Mouse (Mus musculus): ENCODE measurements around the gene Syvn1.
A peak's percentile ranks its signal among the peaks of the same experiment; 100 is the strongest.

Syvn1 gene

DNA sequence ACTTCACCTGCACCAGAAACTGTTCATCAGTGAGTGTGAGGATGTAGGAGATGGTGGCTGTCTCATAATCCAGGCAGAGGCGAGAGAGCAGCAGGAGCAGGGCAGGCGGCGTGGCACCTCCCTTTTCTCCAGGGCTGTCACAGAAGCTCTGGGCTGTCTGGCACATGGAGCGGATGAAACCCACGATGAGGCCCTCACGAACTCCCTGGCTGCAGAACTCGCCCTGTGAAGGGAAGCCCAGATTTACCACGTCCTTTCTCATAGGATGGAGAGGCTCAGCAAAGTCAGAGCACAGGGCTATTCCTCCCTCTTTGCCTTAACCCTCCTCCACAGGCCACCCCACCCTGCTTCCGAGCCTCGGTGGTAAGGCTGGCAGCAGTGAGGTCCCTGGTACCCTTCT lies 23.5 kb downstream of the Syvn1 start:
- DNase-seq, result peak; percentile 23

DNA sequence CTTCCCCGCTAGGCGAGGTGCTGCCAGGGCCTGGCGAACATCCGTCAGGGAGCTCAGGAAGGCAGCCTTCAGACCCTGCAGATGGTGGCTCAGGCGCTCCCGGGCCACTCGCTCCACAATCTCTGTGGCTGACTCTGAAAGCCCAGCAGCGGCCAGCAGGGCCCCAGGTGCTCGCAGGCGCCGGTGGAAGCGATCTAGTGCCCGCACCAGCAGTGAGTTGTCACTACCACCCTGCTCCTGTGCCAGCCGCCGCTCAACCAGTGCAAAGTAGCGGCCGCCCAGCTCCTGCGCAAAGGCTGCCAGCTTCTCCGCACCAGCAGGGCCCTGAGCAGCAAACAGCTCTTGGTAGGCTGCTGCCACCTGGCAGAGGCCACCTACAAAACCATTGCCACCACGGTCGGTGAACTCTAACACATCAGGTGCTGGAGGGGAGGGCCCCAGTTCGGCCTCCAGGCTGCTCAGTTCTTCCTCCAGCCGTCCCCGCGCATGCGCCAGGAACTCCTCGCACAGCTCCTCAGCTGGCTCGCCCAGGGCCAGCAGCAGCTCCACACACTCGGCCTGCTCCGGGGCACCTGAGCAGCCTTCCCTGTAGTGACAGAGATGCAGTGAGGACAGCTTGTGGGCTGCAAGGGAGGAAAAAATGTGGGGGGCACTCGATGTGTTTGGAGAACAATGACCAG lies 24.3 kb downstream of the Syvn1 start:
- DNase-seq, result peak; percentile 37

GRCm38 (mm10) chr19:6071261-6071660 lies 24.9 kb downstream of the Syvn1 start:
- DNase-seq, result no peak

- DNase-seq, result no peak
Observed at GRCm38 (mm10) chr19:6073889-6074288, 27.5 kb downstream of the Syvn1 start.

DNA sequence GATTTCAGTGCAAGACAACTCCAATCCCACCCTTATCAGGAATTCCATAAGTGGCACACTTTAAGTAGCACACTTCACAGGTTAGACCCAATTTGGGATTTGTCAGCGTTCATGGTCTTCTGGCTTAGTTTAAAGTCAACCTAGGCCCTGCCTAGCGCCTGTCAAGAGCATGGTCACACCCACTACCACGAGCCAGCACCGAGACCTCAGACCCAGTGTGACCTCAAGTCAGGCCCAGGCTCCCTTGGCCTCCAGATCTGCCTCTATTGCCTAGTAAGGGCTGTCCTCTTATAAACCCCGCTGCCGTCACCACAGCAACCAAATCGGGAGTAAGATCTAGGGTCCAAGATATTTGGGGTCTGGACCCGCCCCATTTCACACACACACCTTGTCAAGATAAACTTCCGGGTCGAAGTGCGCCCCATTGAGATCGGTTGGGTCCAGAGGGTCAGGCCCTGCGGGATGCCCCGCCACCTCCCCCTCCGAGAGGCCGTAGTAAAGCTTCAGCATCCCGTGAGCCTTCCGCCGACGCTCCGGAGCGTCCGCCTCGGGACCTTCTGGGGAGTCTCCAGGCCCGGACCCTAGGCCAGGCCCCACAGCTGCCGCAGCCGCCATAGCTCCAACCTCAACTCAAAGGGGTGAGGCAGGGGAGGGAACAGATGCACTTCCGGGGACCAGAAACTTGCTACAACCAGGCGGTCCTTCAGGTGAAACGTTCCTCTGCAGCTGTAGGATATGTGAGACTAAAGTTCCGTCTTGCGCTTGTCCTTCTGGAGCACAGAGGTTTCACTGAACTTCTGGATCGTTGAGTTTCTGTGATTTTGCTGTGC lies 30.4 kb downstream of the Syvn1 start, which contains the start of gene Vps51:
Gene Vps51, minus strand, starts transcription at position 668 of the 830 bp plus-strand sequence.
- peak; percentile 88 for DNase-seq

- DNase-seq, result peak; percentile 19
Observed at GRCm38 (mm10) chr19:6079983-6080480, 33.7 kb downstream of the Syvn1 start, which contains the start of gene Tmem262. TSS of gene Tmem262 (plus strand) at chr19:6080033.

DNA sequence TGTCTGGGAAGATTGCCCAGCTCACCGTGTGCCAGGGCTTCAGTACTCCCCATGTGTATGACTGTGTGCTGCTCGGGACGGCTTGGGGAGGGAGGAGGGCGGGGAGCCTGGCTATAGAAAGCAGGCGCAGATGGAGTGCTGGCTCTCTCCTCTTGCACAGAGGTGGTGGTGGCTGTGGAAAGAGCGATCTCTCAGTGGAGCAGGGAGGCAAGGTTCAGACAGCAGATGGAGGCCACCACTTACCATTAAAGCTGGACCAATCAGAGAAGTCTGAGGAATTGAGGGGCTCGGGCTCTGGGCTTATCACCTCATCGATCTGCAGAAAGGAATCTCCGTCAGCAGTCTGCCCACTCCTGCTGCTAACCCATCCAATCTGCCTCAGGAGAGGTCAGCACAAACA lies 35.8 kb downstream of the Syvn1 start, which contains the start of gene Gm28374:
Gene Gm28374, minus strand, starts transcription at position 101 of the 400 bp plus-strand sequence.
- DNase-seq, result no peak

GRCm38 (mm10) chr19:6084478-6085248 lies 38.3 kb downstream of the Syvn1 start, which contains the start of the genes Zfpl1 and Cdca5:
TSS of gene Zfpl1 (minus strand) at chr19:6084956.
TSS of gene Cdca5 (plus strand) at chr19:6084983.
- DNase-seq, result peak; percentile 98

DNA sequence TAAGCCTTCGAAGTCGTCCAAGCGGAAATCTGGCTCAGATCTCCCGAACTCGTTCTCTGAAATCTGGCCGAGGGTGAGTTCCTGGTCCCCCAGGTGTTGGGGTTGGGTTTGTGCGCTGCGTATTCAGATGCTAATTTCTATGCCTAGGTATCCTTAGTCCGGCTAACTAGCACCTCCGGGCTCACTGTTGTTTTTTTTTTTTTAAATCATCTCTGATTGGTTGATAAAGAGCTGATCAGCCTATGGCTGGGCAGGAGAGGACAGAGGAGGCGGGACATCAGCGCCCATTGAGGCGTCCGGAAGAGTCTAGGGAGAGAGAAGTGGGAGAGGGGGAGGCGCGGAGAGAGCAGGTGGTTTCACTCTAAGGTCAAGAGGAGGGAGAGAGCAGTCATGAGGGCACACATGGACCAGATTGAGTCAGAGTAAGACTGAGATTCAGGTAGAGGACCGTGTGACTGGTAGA lies 39.1 kb downstream of the Syvn1 start:
- DNase-seq, result no peak

GRCm38 (mm10) chr19:6088841-6089240 lies 42.5 kb downstream of the Syvn1 start:
- DNase-seq, result no peak

GRCm38 (mm10) chr19:6094119-6094518 lies 47.7 kb downstream of the Syvn1 start, which contains the start of gene AC131692.1:
TSS of gene AC131692.1 (plus strand) at chr19:6094419.
- no peak for DNase-seq

DNA sequence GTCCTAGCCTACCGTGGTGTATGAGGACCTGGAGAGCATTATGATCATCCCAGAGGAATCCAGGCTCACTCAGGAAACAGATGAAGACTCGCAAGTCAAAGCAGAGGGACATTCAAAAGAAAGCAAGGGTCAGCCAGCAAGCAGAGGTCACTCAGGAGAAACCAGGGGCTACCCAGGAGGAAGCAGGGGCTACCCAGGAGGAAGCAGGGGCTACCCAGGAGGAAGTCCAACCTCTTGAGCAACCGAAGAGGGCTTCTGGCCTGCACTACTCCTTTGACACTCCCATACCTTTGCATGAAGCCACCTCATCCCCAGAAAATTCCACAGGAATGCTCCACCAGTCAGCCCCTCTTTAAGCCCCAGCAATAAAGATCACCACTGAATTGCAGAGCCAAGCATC lies 51.5 kb downstream of the Syvn1 start:
- no peak for DNase-seq

GRCm38 (mm10) chr19:6101186-6101585 lies 54.8 kb downstream of the Syvn1 start:
- no peak for DNase-seq

DNA sequence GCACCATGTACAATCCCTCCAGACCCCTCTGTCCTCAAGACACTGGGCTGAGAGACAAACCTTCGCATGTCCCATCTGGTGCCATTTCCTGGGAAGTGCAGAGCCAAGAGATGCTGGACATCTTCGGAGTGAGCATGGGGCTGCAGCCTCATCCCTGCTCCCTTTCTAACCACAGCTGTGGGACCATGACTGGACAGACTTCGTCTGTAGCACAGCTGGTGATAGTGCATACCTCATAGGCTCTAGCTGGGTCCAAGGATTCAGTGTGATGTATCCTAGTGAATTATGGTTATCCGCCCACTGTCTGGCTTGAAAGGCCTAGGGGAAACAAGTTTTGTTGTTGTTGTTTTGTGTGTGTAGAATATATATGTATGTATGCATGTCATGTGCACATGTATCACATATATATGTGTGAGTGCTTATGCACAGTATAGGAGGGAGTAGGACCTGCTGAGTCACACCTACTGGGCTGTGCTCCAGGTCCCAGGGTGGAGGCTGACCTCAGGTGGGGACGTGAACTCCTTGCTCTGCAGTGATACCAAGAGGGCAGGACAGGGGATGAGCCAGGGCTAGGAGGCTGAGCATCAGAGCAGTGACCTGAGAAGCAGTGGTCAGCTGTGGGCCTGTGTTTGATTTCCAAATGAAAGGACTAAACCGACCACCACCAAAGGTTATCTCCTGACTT lies 55.9 kb downstream of the Syvn1 start:
- no peak for DNase-seq

All from cerebellum, adult 9-11 months (tissue).